Mouse (Mus musculus) layer of hippocampus, postnatal 36 days (tissue): ENCODE measurements around the gene Neurl1a. TPM values are rescaled to one million over a fixed set of nuclear protein-coding genes. Genes with fewer than 3 reads are reported as not detected.

Experiments used
- DNase-seq, 2 experiments: peaks; one replicate each; pipeline ENCODE4 v3.0.0; 2022
- total RNA-seq, 2 experiments: library from RNA; stranded (reverse); gene quantifications; 2 replicates each; pipeline ENCODE4 v1.2.3; 2021

Neurl1a gene
- total RNA-seq, 2 experiments from 2014 or later, result 174 to 190 TPM

GRCm38 (mm10) chr19:47248296-47248695, 69.7 kb downstream of the Neurl1a start:
- DNase-seq, result no peak

GRCm38 (mm10) chr19:47248906-47249568, 70.4 kb downstream of the Neurl1a start:
- no peak for DNase-seq

GRCm38 (mm10) chr19:47250931-47251330, 72.3 kb downstream of the Neurl1a start:
- DNase-seq, result no peak

- DNase-seq, result no peak
Observed at GRCm38 (mm10) chr19:47253053-47253628, 74.5 kb downstream of the Neurl1a start.

GRCm38 (mm10) chr19:47255036-47255435, 76.4 kb downstream of the Neurl1a start:
- DNase-seq, result no peak

DNA sequence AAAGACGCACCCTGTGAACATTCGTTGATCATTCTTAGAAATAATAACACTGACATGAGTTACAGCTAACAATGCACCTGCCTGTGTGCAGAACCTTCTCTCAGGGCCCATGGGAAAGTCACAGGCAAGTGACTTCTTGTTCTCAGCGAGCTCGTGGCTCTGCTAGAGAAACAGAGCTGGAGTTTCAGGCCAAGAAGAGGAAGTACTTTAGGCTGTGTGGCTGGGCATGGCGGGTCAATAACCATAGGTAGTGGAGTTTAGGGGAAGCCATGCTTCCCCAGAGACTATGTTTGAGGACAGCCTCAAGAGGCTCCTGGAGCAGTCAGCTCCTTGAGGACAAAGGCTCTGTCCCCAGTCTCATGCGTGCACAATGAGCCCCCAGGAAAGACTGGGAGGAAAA, 77.3 kb downstream of the Neurl1a start:
- DNase-seq, result no peak

GRCm38 (mm10) chr19:47259581-47259980, 81.0 kb downstream of the Neurl1a start:
- DNase-seq, result no peak

DNA sequence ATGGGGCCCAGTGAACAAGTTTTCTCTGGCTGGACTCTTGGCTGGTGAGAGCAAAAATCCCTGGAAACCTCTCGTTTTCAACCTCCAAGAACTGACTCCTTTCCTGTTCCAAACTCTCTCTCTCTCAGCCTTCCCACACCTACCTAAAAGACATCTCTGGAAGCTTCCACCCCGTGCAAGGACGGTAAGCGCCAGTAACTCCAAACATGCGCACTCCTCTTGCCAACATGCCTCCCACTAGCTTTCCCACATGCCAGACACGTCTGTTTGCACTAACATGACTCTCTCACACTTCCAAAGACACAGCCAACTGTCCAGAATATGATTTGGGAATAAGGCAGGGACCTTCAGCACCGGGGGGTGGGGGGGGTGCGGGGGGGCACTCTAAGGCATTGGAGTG, 82.6 kb downstream of the Neurl1a start:
- DNase-seq, result peak in 1 of 2 experiments; percentile 53

GRCm38 (mm10) chr19:47263621-47264020, 85.0 kb downstream of the Neurl1a start:
- no peak for DNase-seq

- peak; percentile 61 to 74 for DNase-seq
Observed at GRCm38 (mm10) chr19:47264322-47265092, 85.9 kb downstream of the Neurl1a start.

DNA sequence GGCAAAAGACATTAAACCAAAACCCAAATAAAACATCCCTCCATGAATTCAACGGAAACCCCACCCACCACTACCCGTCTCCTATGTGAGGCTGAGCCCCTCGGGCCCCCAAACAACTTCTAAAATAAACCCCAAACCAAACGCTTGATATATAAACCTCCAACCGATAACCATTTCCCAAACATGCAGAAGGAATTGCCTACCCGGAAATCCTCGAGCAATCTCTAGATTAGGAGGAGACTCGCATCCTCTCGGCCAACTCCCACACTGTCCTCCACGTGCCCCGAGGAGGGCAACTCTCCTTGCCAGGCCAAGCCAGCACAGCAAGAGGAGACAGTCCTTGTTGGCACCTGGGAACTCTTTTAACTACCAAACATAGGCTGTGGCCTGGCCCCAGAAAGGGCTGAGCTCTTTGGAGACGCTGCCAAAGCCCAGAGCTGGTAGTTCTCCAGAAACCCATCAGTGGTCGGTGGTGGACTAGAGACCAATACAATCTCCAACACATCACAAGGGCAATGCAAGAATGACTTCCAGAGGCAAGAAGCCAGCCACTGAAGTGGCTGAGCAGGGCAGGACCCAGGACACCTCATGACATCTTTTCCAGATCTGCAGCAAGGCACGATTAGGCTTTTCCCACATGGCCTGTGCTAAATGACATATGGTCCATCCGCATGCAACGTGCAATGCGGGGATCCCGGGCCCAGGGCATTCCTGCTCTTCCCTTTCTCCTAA, 87.6 kb downstream of the Neurl1a start:
- DNase-seq, result no peak

- no peak for DNase-seq
Observed at GRCm38 (mm10) chr19:47267066-47267465, 88.4 kb downstream of the Neurl1a start.

DNA sequence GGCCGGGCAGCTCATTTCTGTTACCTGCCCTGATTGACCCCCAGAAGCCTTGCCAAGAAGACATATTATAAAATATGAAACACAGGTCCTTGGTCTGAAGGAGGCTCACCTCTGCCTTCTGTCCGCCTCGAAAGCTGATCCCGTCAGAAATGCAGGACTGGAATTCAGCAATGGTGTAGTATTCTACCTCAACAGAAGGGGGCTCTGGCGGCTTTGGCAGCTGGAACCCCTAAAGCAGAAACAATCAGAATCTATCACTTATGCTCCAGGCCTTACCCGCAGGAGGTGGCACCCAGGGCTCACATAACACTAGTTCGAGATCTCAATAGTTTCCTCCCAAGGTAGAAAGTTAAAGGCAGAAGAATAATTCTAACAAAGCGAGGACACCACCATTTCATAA, 91.1 kb downstream of the Neurl1a start:
- DNase-seq, result no peak

DNA sequence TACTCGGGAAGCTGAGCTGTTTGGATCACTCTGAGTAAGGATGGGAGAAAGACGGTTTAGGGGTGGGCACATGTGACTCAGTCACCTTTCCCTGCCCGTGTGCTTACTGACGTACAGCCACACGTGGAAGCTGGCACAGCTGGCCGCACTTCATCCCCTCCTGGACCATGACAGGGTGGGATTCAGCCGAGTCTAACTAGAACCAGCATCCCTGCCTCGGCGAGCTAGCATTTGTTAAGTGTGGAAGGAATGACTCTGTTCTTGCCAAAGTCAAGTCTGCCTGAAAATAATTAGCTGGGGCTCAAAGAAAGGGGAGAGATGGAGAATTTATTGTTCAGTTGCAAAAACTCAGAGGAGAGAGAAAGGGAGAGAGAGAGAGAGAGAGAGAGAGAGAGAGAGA, 91.9 kb downstream of the Neurl1a start:
- DNase-seq, result no peak

DNA sequence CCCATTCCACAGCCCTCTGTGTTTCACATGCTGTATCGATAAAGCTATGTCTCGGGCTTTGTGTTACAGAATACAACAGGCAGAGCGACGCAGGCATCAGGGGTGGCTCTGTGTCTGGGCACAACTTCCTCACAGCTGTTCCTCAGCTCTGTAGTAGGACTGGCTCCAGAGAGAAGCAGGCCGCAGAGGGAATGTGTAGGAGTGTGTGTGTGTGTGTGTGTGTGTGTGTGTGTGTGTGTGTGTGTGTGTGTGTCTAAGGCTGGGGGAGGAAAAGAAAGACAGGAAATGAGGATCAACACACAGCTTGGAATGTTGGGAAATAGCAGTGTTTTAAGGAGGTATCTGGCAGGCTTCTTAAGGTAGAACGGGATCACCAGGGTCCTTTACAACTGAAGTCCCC, 98.1 kb downstream of the Neurl1a start:
- DNase-seq, result peak in 1 of 2 experiments; percentile 56

DNA sequence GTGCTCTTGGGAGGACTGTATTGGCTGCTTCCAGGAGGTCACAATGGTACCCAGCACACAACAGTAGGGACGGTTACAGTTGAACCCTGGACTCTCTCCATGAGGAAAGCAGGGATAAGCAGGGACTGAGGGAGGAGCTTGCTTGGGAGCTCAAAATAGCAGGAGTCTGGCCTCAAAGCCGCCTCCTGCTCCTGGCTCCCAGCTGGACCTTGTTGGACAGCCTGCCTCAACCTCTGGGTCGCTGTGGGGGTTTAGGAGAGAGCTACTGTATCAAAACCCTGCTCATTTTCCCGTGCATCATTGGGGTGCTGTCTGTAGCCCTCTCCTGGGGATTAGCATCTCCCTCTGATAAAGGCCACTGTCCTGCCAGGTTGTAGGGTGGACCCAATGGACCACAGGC, 100.8 kb downstream of the Neurl1a start:
- DNase-seq, result no peak

DNA sequence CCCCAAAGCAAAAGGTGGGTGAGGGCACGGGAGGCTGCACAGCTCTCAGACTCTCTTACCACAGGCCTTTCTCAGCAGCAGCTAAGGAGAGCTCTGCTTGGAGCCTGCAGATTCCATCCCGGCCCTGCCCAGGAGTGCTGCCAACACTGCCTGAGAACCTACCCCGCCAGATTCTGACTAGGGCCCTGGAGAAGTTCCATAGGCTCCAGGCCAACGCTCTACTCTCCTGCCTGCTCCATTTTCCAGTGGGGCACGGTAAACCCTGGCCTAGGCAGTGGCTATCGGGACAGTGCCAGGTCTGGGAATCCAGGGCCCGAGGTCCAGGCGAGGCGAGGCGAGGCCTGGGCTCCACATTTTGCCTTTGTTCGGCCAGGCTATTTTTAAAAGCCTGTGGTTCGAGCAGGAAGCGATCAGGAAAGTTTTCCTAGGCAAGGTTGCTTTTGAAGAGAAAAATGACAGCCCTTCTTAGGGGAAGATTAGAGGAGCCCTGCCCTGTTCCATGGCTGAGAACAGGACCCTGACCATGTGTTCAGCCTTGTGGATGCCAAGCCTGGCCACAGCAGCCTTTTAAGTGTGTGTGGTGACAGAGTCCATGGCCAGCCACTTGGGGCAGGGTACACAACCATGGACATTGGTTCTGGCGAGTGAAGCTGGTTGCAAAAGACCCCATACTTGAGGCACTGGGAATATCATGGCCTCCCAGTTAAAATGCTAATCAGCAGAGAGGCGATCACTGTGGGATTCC, 101.3 kb downstream of the Neurl1a start:
- peak; percentile 81 to 85 for DNase-seq

GRCm38 (mm10) chr19:47280894-47281293, 102.3 kb downstream of the Neurl1a start:
- DNase-seq, result no peak

- no peak for DNase-seq
Observed at GRCm38 (mm10) chr19:47282050-47282454, 103.4 kb downstream of the Neurl1a start.

- no peak for DNase-seq
Observed at GRCm38 (mm10) chr19:47282688-47283215, 104.1 kb downstream of the Neurl1a start.

- DNase-seq, result no peak
Observed at GRCm38 (mm10) chr19:47285581-47285980, 107.0 kb downstream of the Neurl1a start.

GRCm38 (mm10) chr19:47286886-47287450, 108.3 kb downstream of the Neurl1a start:
- DNase-seq, result no peak
